Mouse (Mus musculus) 3T3-L1 (cell line): ENCODE measurements at regions not wholly inside any gene's neighbourhood (a gene's known extent, or its start where the extent isn't known, plus 50 kb on each side); places are given as distances from the start of the nearest gene placed in this dataset.

Experiments
- DNase-seq: peaks from one replicate; pipeline ENCODE4 v3.0.0-alpha.2; 2015; ENCODE audit warnings: low read depth, low spot score

DNA sequence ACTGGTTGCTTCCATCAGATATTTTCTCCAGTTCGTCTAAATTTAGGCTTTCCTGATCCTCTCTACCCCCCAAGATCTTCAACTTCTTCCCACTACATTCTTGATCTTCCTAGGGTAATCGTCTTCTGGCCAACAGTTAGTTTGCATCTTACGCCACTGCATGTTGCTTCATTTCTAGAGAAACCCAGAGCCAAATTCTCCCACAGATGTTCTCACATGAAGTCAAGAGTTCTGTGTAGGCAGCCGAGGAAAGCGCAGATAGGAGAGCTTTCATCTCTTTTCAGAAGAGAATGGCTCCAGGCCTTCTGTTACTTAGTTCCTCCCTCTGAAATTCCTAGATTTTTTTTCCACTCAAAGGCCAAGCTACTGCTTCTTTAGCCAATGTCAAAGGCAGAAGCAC, 179.9 kb downstream of the Fgf10 start:
- DNase-seq: peak; percentile 18

DNA sequence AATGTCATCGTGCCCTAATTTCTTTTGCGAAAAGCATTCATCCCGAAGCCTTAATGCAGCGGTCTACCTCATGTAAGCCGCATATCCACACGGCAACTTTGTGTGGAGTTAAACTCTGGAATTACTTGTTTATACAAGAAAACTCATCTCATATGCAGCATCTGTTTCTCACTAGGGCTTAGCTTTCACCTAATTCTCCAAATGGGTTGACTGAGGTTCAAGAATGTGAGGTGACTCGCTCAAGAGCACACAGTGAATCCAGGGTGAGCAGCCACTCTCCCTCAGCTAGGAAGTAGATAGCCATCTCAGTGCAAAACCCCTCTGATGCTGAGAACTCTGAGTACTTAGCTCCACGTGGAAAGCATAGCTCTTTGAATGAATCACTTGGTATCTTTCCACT, 181.1 kb downstream of the Fgf10 start:
- peak; percentile 87 for DNase-seq

DNA sequence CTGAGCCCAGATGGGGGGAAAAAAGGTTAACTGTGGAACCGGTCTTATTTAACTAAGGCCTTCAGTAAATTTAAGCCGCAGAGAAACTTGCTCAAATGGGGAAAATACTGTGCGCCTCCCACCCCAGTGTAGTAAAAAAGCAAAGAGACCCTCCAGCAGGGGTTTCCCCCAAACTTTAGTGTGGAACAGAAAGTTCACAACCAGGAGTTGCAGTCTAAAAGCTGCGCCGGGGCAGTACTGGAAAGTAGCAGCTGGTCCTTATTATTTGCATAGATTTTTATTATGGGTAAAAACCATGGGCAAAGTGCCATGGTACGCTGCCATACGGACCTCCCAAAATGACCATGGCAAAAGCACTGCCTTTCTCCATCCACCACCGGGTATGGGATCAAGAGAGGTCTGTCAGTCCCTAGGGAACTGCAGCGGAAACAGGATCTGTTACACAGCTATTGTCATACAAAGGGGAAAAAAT, 216.8 kb downstream of the Fgf10 start:
- DNase-seq: no peak

DNA sequence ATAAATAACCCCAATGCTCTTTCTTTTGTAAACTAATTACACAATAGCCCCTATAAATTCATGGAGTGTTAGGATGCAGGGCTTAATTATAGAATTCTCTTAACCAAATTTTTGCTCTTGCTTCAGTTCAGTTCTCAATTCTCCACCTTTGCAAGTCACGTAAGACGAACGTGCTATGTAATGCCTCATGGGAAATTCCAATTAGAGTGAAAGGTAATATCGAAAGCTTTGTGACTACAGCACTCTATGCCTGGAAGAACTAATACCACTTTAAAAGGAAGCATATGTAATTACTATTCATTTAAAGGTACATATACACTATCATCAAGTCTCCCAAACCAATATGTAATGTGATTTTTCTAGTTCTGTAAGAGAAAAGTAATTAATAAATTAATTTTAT, 225.5 kb downstream of the Fgf10 start:
- no peak for DNase-seq

DNA sequence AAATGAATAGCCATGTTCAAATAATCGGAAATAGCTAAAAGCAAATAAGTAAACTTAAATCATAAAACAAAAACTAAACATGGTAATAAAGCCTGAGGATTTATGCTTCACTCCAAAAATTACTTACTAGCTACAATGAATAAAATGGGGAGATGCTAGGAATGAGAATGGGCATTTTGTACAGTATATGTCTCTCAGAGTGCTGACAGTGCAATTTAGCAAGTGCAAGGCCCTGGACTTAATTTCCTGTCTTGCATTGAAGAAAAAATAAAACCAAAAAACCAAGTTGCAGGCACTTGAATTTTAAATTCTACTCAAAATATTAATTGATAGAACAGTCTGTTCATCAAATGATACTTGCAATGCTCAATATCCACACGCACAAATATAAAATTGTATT, 232.4 kb downstream of the Fgf10 start:
- no peak for DNase-seq

DNA sequence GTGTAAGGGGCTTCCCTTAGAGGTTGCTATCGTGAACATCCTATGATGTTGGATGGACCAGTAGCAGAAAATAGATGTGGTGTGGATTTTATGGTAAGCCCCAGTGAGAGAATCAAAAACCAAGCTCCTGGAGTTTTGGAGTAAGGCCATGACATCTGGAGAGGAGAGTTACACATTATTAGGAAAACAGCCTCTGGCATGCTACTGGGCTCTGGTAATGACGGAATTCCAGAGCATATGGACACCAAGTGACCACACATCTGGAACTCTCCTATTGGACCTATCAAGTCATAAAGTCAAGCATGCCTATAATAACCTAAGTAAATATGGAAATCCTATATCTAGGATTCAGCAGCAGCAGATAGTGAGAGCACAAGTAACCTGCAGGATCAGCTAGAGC, 240.8 kb downstream of the Fgf10 start:
- DNase-seq: peak; percentile 51

DNA sequence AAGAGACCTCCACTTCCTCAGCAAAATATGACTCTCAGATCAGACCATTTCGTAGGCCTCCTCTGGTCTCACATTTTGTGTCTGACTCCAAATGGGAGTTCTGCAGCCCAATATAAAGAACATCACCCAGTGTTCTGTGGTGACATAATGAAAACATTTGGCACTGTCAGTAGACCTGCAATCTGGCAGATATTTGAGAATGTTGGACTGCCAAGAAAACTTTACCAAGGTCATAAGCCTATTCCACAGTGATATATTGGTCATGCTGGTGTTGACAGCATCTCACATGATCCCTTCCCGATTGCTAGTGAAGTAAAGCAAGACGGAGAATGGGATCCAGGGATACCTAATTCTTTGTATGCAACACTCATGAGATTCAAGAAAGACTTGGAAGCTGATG, 271.2 kb downstream of the Fgf10 start:
- peak; percentile 76 for DNase-seq

DNA sequence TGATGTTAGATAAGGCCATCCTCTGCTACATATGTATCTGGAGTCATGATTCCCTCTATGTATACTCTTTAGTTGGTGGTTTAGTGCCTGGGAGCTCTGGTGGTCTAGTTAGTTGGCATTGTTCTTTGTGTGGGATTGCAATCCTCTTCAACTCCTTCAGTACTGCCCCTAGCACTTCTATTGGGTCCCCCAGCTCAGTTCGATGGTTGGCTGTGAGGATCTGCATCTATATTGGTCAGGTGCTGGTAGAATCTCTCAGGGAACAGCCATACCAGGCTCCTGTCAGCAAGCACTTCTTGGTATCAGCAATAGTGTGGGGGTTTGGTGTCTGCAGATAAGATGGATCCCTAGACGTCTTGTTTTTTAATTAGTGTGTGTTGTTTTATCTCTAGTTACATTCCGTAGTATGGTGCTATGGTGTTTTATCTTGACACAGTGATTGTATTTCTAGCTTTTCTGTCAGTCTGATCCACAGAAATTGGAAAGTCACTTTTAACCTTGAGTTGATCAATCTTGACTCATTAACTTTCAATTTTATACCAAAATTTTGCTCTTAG, 296.6 kb downstream of the Fgf10 start:
- no peak for DNase-seq

DNA sequence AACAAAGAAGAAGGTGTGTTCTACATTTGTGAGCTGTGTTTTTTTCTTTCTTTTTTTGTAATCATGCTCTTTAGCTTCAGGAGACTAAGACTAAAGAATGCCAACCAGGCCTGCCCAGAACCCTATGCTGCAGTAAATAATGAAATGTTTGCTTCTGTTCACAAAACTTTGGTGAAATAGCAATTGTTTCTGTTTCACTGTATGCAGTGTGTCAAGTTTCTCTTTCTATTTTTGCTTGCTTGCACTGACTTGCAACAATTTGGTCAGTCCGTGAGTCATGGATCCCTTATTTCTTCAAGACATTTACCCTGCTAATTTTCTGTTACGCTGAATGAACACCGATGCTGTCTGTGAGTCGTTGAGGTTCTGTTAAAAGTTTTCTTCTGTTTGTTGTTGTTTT, 298.1 kb downstream of the Fgf10 start:
- DNase-seq: no peak

DNA sequence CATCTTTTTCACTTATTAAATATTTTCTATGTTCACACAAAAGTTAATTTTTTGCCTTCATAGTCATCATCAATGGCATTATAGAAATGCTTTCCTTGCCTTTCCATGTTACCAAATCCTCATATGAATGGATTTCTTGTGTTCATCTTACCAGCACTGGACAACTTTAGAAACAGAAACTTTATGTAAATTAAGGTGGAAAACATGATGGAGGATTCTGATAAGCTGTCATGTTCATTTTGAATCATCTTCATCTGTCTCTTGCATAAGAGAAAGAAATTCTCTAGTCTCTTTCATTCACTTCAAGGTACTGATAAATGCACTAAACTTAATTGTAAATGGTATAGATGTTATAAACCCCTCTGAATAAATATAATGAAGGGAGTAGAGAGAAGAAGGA, 305.4 kb downstream of the Fgf10 start:
- no peak for DNase-seq

DNA sequence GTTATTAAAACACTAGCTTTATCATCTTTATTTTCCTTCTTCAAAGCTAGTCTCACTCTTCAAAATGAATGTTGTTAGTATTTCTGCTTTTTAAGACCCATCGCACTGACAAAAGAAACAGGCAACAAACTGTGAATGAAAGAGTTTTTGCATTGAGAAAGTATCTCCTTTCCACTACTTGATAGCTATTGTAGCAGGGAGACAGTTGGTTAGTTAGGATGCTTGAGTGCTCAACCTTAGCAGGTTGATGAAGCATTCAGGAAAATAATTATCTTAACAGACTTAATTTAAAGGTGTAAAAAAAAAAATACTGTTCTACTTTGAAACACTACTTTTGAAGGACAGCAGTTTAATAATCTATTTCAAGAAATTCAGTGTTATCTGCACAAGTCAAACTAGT, 305.9 kb downstream of the Fgf10 start:
- no peak for DNase-seq

DNA sequence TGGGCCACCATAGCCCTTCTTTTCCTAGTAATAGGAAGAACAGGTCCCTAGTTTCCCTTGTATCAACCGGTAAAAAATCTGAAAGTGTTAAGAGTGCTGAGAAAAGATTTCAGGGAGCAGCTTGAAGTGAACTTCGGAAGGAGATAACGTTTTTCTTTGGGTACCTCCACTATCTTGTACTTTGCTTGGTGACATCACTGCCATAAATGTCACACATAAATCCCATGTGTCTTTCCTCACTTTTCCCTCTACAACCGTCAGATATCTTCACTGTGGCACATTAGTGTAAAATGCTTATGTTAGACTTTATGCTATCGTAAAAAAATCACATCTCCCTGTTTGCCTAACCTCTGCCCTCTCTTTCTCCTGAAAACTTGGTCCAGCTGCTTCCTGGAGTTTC, 309.9 kb downstream of the Fgf10 start:
- DNase-seq: no peak

DNA sequence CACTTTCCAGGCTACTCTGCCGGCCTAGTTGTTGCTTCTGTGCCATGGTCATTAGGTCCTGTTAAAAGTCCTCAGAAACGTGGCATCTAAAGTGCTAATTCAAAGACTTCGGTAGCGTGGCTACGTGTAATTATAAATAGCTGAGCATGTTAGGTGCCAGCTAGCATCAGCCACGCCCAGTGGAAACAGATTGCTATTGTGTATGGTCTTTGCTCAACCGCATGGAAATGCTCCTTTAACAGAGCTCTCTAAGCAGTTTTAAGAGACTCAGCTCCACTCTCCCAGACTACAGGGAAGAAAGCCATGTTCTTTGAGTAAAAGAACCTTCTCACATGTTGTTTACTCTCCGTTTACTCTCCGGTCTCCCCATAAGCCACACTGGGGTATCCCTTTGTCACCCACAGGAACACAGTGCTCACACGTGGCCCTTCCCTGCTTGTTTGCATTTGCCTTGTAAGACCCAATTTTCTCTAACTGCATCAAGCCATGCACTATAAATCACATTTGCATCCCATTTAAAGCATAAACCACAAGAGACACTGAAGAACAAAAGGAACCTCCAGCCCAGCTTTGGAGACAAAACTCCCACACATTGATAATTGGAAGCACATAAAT, 311.7 kb downstream of the Fgf10 start:
- DNase-seq: no peak

DNA sequence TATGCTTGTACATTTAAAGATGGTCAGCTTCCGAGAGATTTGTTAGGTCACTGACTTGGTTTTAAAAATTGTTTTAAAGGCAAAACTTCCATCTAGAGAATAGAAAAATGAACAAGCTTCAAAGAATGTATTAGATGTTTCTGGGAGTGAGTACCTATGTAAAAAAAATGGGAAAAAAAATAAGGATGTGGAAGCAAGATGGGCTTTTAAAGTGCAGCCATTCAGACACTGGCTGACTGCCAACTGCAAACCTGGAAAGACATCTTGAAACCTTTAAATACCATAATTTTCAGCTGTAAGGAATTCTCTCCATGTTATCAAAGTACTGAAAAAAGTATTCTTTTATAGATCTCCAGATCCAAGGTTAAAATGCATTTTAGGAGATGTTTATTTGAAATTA, 315.7 kb downstream of the Fgf10 start:
- DNase-seq: no peak

DNA sequence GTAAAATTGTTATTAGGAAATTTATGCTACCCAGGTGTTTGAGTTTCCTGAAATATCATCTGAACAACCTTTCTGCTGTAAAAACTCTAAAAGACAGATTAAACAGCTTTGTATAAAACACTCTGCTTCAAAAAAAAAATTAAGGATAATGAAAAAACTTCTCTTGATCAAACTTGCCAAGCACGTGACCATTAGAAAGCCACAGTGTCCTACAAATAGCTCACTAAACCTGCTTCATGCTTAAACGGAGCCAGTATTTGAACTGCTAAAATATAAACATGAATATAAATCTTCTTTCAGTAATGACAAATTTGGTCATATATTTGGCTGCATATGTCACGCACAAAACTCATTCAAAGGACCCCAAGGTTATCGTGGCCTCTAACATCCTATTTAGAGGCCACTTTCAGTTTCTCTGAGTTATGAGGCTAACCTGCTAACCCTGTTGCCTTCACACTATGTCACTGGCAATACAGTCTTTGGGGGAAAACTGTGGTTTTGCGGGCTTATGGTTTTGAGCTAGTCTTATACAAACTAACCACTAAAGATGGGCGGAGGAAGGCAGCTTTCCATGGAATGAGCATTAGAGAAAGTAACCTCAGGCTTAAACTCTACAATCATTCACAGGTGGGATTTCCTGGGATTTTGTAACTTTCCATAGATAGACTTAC, 355.8 kb downstream of the Fgf10 start:
- no peak for DNase-seq

DNA sequence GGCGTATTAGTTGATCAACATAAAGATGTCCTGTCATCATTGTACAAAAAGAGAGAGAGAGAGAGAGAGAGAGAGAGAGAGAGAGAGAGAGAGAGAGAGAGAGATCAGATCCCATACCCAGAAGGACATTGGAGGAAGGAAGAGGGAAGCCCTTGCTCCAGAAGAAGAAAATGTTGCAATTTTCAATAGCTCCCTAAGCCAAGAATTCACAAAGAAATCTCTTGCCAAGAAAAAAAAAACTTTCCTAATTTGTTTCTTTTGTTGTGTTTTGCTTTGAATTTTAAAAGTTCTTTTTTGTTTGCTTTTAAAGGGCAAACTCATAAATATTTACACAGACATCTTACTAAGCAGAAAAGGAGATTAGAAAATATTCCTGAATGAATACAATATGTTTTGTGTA, 370.0 kb downstream of the Fgf10 start:
- no peak for DNase-seq

DNA sequence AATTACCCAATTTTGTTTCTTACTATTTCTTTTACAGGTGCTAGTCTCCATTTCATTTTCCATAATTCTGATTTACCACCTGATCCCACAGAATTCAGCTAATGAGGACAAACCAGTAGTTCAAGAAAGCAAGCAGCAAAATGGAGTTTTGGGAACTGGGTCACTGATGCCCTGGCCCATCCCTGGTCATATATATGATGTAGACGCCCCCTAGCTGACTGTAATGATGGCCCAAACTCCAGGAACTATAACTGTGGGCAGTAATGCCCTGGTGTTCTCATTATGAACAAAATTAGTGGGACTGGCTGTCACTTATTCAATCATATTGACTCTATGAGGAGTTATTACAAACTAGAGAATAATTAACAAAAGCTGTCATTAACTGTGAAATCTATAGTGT, 375.5 kb downstream of the Fgf10 start:
- no peak for DNase-seq

DNA sequence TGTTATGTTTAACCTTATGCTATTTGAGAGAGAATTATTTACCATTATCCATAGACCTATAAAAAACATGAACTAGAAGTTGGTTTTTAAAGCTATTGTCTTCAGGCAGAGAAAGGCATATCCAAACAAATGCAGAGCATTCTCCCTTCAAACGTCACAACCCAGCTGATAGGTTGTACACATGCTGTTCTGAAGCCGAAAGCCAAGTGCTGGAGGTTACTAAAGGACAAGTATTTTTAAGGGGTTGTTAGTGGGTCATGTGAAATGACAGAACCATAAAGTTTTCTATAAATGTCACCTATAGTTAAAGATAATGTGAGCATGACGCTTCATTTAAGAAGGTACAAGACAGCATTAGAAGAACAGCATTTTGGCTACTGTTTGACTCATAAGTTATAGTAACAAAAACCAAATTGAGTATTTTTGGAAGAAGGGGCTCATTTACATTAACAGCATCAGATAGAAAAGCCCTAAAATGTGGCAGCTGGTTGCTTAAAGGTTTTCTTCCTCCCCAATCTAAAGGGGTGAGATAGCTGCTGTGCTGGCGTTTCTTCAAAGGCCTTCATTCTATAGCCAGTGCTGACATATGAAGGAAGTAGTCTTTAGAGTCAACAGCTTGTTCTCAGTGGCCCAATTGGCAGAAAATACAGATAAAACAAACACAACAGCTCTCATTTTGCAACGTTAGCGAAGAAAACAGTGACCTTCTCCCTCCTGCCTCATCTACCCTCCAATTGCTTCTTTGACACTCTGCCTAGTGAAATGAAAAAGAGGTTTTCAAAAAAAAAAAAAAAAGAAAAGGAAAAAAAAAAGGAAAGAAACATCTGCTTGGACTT, 359.4 kb upstream of the Paip1 start:
- no peak for DNase-seq

DNA sequence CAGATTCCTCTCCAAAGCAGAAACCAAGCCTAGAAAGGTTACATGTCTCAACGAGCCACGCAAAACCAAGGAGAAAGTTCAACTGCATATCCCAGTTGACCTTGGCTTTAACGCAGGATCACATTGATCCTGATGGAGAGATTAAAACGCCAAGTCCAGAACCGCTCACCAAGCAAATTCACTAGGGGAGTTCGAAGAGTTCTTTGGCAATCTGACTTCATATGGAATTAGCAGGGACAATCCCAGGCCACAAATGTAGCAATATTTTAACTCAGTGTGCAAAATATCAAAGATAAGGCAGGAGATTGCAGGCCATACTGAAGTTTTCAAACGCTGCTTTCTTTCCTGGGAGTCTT, 358.8 kb upstream of the Paip1 start:
- no peak for DNase-seq

DNA sequence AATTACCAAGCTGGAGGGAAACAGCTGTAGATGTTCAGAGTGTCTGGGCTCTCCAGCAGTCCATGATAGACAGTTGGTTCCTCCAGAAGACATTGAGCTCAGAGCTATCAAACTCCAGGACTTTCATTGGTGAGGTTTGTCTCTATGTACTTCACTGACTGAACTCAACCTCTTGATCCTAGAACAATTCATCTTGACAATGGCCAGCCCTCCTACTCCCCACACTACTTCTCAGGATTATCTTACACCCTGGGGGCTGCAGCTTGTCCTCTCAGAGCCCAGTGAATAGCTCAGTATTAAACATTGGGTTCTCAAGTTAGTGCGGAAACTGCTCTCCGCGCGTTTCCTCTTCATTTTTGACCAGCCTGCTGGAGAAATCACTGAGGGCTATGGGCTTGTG, 349.2 kb upstream of the Paip1 start:
- DNase-seq: no peak

DNA sequence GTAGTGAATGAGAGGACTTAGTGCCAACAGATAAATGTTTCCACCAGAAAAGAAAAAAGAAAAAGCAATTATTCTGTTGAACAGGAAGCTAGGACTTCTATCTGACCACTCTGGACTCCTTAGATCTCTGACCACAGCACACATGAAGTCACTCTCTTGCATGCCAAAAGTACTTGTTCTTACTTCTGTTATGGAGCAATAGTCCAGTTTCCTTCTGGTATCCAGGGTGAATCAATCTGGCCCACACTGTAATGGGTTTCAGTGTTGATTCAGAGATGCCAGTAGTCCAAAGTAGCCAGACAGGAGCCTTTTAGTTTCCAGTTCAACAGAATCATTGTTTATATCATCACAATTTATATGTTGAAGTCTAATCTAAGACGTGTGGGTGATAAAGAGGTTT, 346.7 kb upstream of the Paip1 start:
- peak; percentile 25 for DNase-seq

DNA sequence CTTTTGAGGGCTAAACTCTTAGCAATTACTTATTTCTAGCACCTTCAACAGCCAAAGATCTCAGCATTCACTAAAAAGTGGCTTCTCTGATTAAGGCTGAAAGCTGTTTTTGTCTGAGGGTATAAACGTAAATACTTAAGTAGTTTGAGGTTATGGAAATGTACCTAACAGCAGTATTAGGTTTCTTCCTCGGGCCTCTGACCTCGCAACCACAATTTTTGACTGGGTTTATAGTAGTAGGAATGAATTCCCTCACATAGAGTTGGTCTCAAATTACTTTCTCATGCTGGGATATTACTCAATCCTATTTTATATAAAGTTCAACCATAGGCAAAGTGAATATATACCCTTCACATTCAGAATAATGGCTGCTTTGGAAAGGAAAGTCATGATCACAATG, 310.5 kb upstream of the Paip1 start:
- DNase-seq: peak; percentile 51

DNA sequence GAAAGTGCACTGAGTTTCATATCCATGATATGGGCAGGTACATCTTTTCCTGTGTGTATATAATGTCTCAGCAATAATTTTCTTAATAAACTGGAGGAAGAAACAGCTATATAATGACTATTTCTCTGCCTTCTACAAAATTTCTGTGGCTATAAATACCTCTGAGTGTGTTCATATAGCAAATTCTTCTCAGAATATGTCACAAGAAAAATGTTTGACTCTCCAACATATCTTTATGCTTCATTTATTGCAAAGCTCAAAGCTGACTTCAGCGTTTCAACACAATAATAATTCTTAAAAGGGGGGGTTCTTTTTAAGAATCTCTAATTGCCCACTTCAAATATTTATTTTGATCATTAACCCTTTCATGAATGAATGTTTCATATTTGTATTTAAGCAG, 310.0 kb upstream of the Paip1 start:
- peak; percentile 34 for DNase-seq
